Mouse (Mus musculus) stomach, postnatal 0 days (tissue): ENCODE data around the gene Itgb1bp1.

Experiments
- CTCF ChIP-seq: IDR thresholded peaks from 2 replicates; pipeline ENCODE4 v1.5.1; 2016; ENCODE audit warnings: antibody characterized with exemption, low read depth, mild to moderate bottlenecking, moderate library complexity
- EP300 ChIP-seq: optimal IDR thresholded peaks from 2 replicates; pipeline ENCODE3; 2016; ENCODE audit warnings: antibody characterized with exemption

DNA sequence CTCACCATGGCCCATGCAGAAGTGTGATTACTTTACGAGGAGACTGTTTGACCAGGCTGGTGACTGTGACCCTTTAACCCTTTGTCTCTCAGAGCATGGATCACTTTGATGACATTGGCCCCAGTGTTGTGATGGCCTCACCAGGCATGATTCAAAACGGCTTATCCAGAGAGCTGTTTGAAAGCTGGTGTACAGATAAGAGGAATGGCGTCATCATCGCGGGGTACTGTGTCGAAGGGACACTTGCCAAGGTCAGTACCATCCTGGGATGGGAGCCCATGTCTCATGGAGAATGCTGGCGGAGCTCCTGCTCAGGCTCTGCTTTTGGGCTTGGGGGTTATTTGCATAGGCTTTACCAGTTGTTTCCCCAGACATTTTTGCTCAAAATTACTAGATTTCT is 15.2 kb upstream of the Itgb1bp1 start:
- TF ChIP-seq EP300 (no peak), CTCF (no peak)
